11 mouse cellular contexts compared by ENCODE assay signal in the genomic region with DNA sequence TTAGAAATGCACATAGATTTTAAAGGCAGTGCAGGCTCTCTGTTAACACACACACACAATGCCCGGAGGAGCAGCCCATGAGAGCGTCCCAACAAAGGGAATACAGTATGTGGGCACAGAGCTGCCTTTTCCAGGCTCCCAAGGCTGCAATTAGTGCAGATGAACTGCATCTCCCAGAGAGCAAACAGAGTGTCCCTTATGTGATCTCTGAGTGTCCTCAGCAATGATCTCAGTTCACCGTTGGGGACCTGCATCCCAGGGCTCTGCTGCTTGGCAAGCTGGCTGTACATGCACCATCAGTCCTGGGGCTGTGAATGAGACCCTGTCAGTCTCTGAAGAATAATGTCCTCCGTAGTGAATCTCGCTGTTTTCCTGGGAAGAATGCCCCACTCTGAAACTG.
DNase-seq lines count a peak whose midpoint lies in the region; ATAC-seq and TF ChIP-seq lines count a peak whose summit lies in the region.
"Had no signal": no experiment of that assay in that cellular context is flagged by ENCODE, and none has a peak within 500 bp of the region (broad histone marks: within the 10 kb centered on the region; RNA-seq: fewer than 3 reads in every experiment).

No protein-coding gene starts in this region.

- H3K27me3 ChIP-seq in hindbrain, embryonic 10.5 days (ENCODE audit: insufficient read depth, poor library complexity, severe bottlenecking): no peaks in the 10 kb centered on the region
- no peaks in the 10 kb centered on the region for H3K27me3 ChIP-seq in midbrain, embryonic 16.5 days (ENCODE audit: control insufficient read depth, insufficient read depth, low read depth, low read length)
- no peaks in the 10 kb centered on the region for H3K27me3 ChIP-seq in thymus, adult 2 months (ENCODE audit: control insufficient read depth, insufficient read depth, low read length)
- H3K27me3 ChIP-seq: limb, embryonic 15.5 days had no signal

- H3K27ac ChIP-seq in hindbrain, embryonic 10.5 days: 0 out of 2 replicates have a peak overlapping the region, but pooled peaks have one; percentile 5
- no peak overlapping the region for H3K27ac ChIP-seq in midbrain, embryonic 16.5 days (ENCODE audit: low read length)
- H3K27ac ChIP-seq in thymus, adult 2 months (ENCODE audit: control insufficient read depth, insufficient read depth, low read length): no peak overlapping the region
- H3K27ac ChIP-seq: heart, embryonic 10.5 days; limb, embryonic 15.5 days had no signal

- H3K4me3 ChIP-seq in hindbrain, embryonic 10.5 days: no peak overlapping the region
- no peak overlapping the region for H3K4me3 ChIP-seq in midbrain, embryonic 16.5 days (ENCODE audit: low read depth, low read length)
- H3K4me3 ChIP-seq in thymus, adult 2 months (ENCODE audit: control insufficient read depth, insufficient read depth, low read length): no peak overlapping the region
- H3K4me3 ChIP-seq: heart, embryonic 10.5 days; limb, embryonic 15.5 days had no signal

- 0 out of 2 replicates have a peak, but pooled peaks cover 4% of the 10 kb centered on the region for H3K4me1 ChIP-seq in hindbrain, embryonic 10.5 days (replicated peaks)
- peaks cover 7% of the 10 kb centered on the region; the same call in 1 of the 2 replicates for H3K4me1 ChIP-seq in midbrain, embryonic 16.5 days (ENCODE audit: control insufficient read depth, insufficient read depth, low read length)
- H3K4me1 ChIP-seq in thymus, adult 2 months (replicated peaks; ENCODE audit: control insufficient read depth, insufficient read depth, low read length): no peaks in the 10 kb centered on the region
- H3K4me1 ChIP-seq: heart, embryonic 10.5 days; limb, embryonic 15.5 days had no signal

- 61% methylated on average over 5 of the region's 5 CpGs for WGBS in hindbrain, embryonic 10.5 days
- WGBS in midbrain, embryonic 16.5 days: 29% methylated on average over 5 of the region's 5 CpGs
- WGBS in thymus, adult 2 months: 61% methylated on average over 5 of the region's 5 CpGs

- no peak for TF ChIP-seq POLR2A in brain, embryonic 14.5 days (IDR thresholded peaks at IDR 0.05; ENCODE audit: borderline replicate concordance, extremely low read depth, insufficient read depth, insufficient read length, poor library complexity, severe bottlenecking)
- no peak for TF ChIP-seq POLR2A in thymus, adult 2 months (IDR thresholded peaks at IDR 0.05; ENCODE audit: control insufficient read depth, extremely low read depth, insufficient read depth, low read length, poor library complexity)

- H3K9ac ChIP-seq in midbrain, embryonic 16.5 days (ENCODE audit: low read depth, low read length): no peak overlapping the region
- H3K9ac ChIP-seq: limb, embryonic 15.5 days had no signal

- ATAC-seq in frontal cortex, adult (ENCODE audit: low TSS enrichment): peak; percentile 42
- peak; percentile 73 for ATAC-seq in midbrain, embryonic 16.5 days

- DNase-seq in frontal cortex, postnatal 36 days (ENCODE audit: low spot score in 2 of 2): no peak
- peak; percentile 60 for DNase-seq in brain, embryonic 14.5 days (ENCODE audit: low read depth)
- peak; percentile 2 for DNase-seq in hindbrain, embryonic 10.5 days (ENCODE audit: low spot score)
- DNase-seq in urinary bladder, adult 18-20 months (ENCODE audit: low spot score in 2 of 2): no peak
- DNase-seq in thymus, adult 2 months: no peak
- no peak for DNase-seq in right cerebral cortex, postnatal 4 days
- DNase-seq: kidney, postnatal 4 days had no signal

- no peak overlapping the region; the same call in 1 of the 2 replicates for H3K4me2 ChIP-seq in midbrain, embryonic 16.5 days (ENCODE audit: low read length)
- H3K4me2 ChIP-seq: limb, embryonic 15.5 days had no signal

- no peaks in the 10 kb centered on the region for H3K36me3 ChIP-seq in hindbrain, embryonic 10.5 days
- H3K36me3 ChIP-seq in midbrain, embryonic 16.5 days (ENCODE audit: control insufficient read depth, insufficient read depth, low read length): no peaks in the 10 kb centered on the region
- H3K36me3 ChIP-seq in thymus, adult 2 months (ENCODE audit: control insufficient read depth, insufficient read depth, low read length): no peaks in the 10 kb centered on the region
- H3K36me3 ChIP-seq: heart, embryonic 10.5 days; limb, embryonic 15.5 days had no signal

- no peak for TF ChIP-seq CTCF in brain, embryonic 14.5 days (IDR thresholded peaks at IDR 0.05; ENCODE audit: borderline replicate concordance, extremely low read depth, insufficient read depth, insufficient read length)
- no peak for TF ChIP-seq CTCF in thymus, adult 2 months (IDR thresholded peaks at IDR 0.05; ENCODE audit: borderline replicate concordance, control insufficient read depth, extremely low read depth, insufficient read depth, low read length, poor library complexity)

- no peaks in the 10 kb centered on the region for H3K9me3 ChIP-seq in hindbrain, embryonic 10.5 days
- H3K9me3 ChIP-seq in midbrain, embryonic 16.5 days (replicated peaks; ENCODE audit: control insufficient read depth, low read length, poor library complexity, severe bottlenecking): no peaks in the 10 kb centered on the region
- H3K9me3 ChIP-seq: heart, embryonic 10.5 days; limb, embryonic 15.5 days had no signal

Comparison
In these comparisons a context has a peak if more than half of its experiments do, and no peak if none do; other contexts are left out.
1. DNase-seq: peak in brain, embryonic 14.5 days (single experiment) and hindbrain, embryonic 10.5 days (single experiment); none in frontal cortex, postnatal 36 days (0 of 2), urinary bladder, adult 18-20 months (0 of 2), thymus, adult 2 months (single experiment) and right cerebral cortex, postnatal 4 days (single experiment).